Mouse (Mus musculus) lung, postnatal 0 days (tissue): ENCODE measurements around the gene Srgap2. TPM values are rescaled to one million over a fixed set of nuclear protein-coding genes. Genes with fewer than 3 reads are reported as not detected.

Experiments
- ATAC-seq: fragments of 200-750 bp; cut with Nextera tagmentation; 2 replicates; pipeline ENCODE4 v1.8.0; 2017; ENCODE audit warnings: moderate library complexity
- DNase-seq: peaks from one replicate; pipeline ENCODE4 v3.0.0-alpha.2; 2016; ENCODE audit warnings: low spot score
- H3K27ac ChIP-seq: fragments of 300-500 bp; sonication (generic); 2 replicates; pipeline ENCODE4 v1.5.1; 2014; ENCODE audit warnings: antibody characterized with exemption, mild to moderate bottlenecking, low read length, mixed read lengths
- H3K27me3 ChIP-seq: fragments of 300-500 bp; sonication (generic); replicated peaks from 2 replicates; pipeline ENCODE4 v1.6.1; 2014; ENCODE audit warnings: low read length, mixed read lengths; ENCODE audit not compliant: insufficient read depth
- H3K36me3 ChIP-seq: fragments of 300-500 bp; sonication (generic); 2 replicates; pipeline ENCODE4 v1.6.1; 2014; ENCODE audit warnings: low read length, mixed read lengths; ENCODE audit not compliant: insufficient read depth
- H3K4me1 ChIP-seq: fragments of 300-500 bp; sonication (generic); 2 replicates; pipeline ENCODE4 v1.6.1; 2014; ENCODE audit warnings: antibody characterized with exemption, low read depth, low read length, mixed read lengths; ENCODE audit not compliant: insufficient read depth
- H3K4me2 ChIP-seq: fragments of 300-500 bp; sonication (generic); replicated peaks from 2 replicates; pipeline ENCODE4 v1.6.1; 2014; ENCODE audit warnings: low read depth, mild to moderate bottlenecking, low read length, moderate library complexity, mixed read lengths
- H3K4me3 ChIP-seq: fragments of 300-500 bp; sonication (generic); 2 replicates; pipeline ENCODE4 v1.5.1; 2014; ENCODE audit warnings: low read depth, low read length
- H3K9ac ChIP-seq: fragments of 300-500 bp; sonication (generic); replicated peaks from 2 replicates; pipeline ENCODE4 v1.6.1; 2014; ENCODE audit warnings: low read depth, mild to moderate bottlenecking
- H3K9me3 ChIP-seq: fragments of 300-500 bp; sonication (generic); 2 replicates; pipeline ENCODE4 v1.6.1; 2016; ENCODE audit warnings: low read length, mixed read lengths
- CTCF ChIP-seq: IDR thresholded peaks from 2 replicates; pipeline ENCODE4 v1.5.1; 2016; ENCODE audit warnings: antibody characterized with exemption, mild to moderate bottlenecking
- EP300 ChIP-seq: IDR thresholded peaks from 2 replicates; pipeline ENCODE4 v1.6.1; 2016; ENCODE audit warnings: antibody characterized with exemption, mild to moderate bottlenecking, control low read depth
- WGBS: fragments of 180-500 bp; shearing (Covaris S2); extraction: QIAGEN DNeasy Blood & Tissue Kit; methylation state at CpG from one replicate; pipeline ENCODE4 v1.1.7; 2014; 5-methylcytosine and 5-hydroxymethylcytosine counted together
- polyA plus RNA-seq: library from polyadenylated mRNA; unstranded; fragments of >200 nt; fragmentation: Nextera tagmentation; extraction: Ambion mirVana; gene quantifications from 2 replicates; pipeline ENCODE4 v1.2.1, GENCODE M21; 2015

Gene Srgap2
- polyA plus RNA-seq, 1 experiment from 2014 or later: 9.5 TPM

DNA sequence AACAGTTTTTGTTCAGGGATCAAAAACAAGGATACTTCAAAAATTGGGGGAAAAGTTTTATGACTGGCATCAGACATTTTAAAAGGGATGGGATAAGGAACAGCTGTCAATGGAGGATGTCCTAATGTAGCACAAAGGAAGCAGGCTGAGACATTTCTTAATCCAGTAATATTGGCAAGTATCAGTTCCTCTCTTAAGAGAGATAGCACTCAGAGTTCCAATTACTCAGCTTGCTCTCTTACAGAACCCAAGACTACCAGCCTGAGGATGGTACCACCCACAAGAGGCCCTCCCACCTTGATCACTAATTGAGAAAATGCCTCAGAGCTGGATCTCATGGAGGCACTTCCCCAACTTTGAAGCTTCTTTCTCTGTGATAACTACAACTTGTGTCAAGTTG, 33.3 kb upstream of the Srgap2 start:
- no peaks in the 10 kb centered on the region for H3K27me3 ChIP-seq
- H3K4me2 ChIP-seq: no peak overlapping the region
- H3K9me3 ChIP-seq: no peaks in the 10 kb centered on the region
- H3K4me1 ChIP-seq: no peaks in the 10 kb centered on the region
- ATAC-seq (no peak), DNase-seq (no peak)
- no peaks in the 10 kb centered on the region for H3K36me3 ChIP-seq
- H3K4me3 ChIP-seq: no peak overlapping the region
- no peak overlapping the region for H3K27ac ChIP-seq
- no peak for TF ChIP-seq EP300
- no peak for TF ChIP-seq CTCF
- no peak overlapping the region for H3K9ac ChIP-seq

DNA sequence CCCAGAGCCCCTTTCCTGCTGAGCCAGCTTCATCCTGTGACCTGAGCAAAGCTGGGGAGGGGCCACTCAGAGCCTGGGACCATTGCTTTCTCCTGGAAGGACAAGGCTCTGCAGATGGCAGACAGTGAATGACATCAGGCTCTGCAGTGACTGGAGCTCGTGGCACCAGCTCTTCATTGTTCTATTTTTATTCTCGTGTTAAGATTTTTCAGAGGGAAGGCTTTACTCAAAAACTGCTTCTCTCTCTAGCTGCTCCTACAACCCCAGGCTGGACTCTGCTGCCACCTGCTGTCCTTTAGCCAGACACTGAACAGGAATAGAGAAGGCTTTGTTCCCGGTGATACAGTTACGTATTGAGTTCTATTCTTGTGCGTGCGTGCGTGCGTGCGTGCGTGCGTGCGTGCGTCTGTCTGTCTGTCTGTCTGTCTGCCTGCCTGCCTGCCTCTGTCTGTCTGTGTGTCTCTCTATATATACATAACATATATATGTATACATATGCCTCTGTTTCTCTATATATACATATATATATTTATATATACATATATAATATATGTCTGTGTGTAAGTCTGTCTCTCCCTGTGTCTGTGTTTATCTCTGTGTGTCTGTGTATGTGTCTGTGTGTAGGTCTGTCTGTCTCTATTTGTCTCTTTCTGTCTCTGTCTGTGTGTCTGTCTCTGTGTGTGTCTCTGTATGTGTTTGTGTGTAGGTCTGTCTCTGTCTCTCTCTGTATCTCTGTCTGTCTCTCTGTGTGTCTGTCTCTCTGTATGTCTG, 28.1 kb upstream of the Srgap2 start:
- H3K27me3 ChIP-seq: no peaks in the 10 kb centered on the region
- H3K4me3 ChIP-seq: no peak overlapping the region
- no peak overlapping the region for H3K27ac ChIP-seq
- 3% methylated on average over 13 of the region's 13 CpGs for WGBS
- TF ChIP-seq CTCF (peak; percentile 97), EP300 (no peak)
- no peaks in the 10 kb centered on the region for H3K36me3 ChIP-seq
- no peaks in the 10 kb centered on the region for H3K9me3 ChIP-seq
- no peaks in the 10 kb centered on the region for H3K4me1 ChIP-seq
- no peak overlapping the region for H3K4me2 ChIP-seq
- ATAC-seq: peak; percentile 94
- DNase-seq: peak; percentile 94
- no peak overlapping the region for H3K9ac ChIP-seq

DNA sequence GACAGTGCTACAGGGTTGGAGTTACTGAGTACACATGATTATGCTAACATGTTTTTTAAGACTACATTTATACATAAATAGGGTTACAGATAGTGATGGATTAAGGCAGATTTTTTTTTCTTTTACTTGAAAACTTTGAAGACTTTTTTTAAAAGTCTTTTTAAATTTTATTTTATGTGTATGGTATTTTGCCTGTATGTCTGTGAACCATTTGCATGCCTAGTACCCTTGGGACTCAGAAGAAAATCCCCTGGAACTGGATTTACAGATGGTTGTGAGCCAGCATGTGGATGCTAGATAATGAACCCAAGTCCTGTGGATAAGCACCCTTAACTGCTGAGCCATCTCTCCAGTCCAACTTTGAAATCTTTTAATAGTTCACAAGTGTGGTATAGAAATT, 26.3 kb upstream of the Srgap2 start:
- TF ChIP-seq EP300: no peak
- no peak for TF ChIP-seq CTCF
- H3K4me3 ChIP-seq: no peak overlapping the region
- no peak for DNase-seq
- no peaks in the 10 kb centered on the region for H3K27me3 ChIP-seq
- H3K4me2 ChIP-seq: no peak overlapping the region
- H3K9ac ChIP-seq: no peak overlapping the region
- H3K36me3 ChIP-seq: no peaks in the 10 kb centered on the region
- no peak overlapping the region for H3K27ac ChIP-seq
- H3K4me1 ChIP-seq: no peaks in the 10 kb centered on the region
- ATAC-seq: no peak
- no peaks in the 10 kb centered on the region for H3K9me3 ChIP-seq

DNA sequence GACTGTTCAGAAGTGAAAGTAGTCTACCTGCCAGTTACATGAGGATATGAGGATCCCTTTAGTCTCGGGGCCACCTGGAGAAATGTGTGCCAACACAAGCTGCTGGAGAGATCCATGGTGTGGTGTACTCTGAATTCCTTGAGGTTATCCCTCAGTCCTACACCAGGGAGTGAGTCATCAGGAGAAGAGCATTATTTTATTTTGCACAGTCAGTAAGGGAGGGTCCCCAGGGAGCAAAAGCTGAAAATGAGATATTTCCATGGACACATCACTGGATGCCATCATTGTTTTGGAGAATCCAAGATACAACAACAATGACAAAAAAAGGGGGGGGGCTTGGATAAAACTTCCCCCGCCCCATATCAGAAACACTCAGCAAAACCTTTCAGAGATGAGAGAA, 24.8 kb upstream of the Srgap2 start:
- no peak for DNase-seq
- Histone ChIP-seq H3K9ac (no peak overlapping the region), H3K4me1 (no peaks in the 10 kb centered on the region), H3K4me2 (no peak overlapping the region), H3K27ac (no peak overlapping the region), H3K27me3 (no peaks in the 10 kb centered on the region), H3K9me3 (no peaks in the 10 kb centered on the region), H3K4me3 (no peak overlapping the region), H3K36me3 (no peaks in the 10 kb centered on the region)
- TF ChIP-seq CTCF (no peak), EP300 (no peak)
- WGBS: 83% methylated on average over 2 of the region's 2 CpGs
- no peak for ATAC-seq

DNA sequence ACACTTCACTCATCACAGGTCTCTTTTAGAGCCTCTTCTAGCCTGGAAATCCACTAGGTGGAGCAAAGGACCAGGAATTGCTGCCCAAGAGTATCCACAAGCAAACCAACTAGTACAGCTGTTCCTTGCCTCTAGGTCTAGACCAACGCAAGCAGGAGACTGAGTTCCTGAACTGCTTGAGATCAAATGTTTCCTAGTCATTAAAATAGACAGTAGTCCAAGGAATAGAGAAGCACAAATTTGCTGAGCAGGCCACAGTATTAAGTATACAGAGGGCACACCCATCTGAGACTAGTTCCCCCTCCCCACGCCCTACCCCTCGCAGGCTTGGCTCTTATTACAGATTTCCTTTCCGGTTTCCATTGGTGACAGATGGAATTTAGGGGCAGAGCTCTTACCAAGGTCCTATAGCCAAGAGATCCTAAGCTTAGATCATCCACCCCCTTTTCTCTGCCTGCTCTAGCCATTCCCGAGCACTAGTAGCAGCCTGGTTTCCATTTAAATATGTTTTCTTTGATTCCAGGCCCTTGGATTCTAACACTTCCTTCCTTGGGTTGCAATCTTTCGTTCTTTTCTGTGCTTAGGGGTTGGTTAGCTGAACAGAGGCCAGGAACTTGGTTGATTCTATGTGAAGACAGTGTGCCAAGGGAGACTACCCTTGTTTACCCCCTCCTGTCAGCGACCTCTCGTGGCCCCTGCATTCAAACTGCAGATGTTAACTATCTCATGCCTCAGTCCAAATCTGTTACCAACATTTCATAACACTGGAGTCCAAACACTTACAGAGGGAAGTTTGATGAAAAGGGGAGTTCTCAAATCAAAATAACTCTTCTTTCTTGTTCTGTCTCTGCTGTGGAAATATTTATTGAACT, 21.6 kb upstream of the Srgap2 start:
- TF ChIP-seq EP300 (no peak), CTCF (peak; percentile 71)
- Histone ChIP-seq H3K27ac (no peak overlapping the region), H3K4me2 (no peak overlapping the region), H3K9ac (no peak overlapping the region), H3K4me1 (no peaks in the 10 kb centered on the region), H3K9me3 (no peaks in the 10 kb centered on the region), H3K36me3 (no peaks in the 10 kb centered on the region), H3K27me3 (no peaks in the 10 kb centered on the region), H3K4me3 (no peak overlapping the region)
- WGBS: 29% methylated on average over 8 of the region's 8 CpGs
- DNase-seq (peak; percentile 72), ATAC-seq (peak; percentile 70)

DNA sequence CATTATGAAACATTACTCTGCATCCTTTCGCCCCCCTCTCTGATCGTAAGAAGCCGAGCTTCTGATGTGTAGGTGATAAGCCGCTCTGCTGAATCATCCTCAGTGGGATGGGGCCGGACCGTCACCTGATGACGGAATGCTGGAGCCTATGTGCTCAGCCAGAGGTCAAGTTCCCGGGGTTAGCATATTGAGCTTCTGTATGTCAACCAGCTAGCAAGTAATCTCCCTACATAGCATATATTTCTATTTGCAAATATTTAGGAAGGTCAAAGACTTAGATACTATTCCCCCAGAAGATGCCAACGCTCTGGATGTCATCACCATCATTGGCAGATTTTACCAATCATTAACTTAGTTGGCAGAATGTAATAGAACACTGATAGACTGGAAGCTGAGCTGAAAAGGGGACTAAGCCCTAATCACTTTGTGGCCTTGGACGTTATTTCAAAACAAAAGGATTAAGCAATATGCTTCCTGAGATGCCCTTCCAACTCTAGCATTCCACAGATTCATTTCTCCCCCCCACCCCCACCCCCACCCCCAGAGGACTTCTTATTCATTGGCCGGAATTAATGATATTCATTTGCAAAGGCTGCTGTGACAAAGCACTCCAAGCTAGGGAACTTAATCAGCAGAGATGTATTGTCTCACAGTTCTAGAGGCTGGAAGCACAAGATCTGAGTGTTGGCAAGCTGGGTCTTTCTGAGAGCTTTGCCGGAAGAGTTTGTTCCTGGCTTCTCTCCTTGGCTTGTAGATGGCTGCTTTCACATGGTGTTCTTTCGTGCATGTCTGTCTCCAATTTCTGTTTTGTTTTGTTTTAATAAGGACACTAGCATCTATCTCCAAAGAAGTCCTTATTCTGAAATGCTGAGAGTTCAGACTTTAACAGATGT, 19.9 kb upstream of the Srgap2 start:
- Histone ChIP-seq H3K27ac (no peak overlapping the region), H3K36me3 (no peaks in the 10 kb centered on the region), H3K4me2 (no peak overlapping the region), H3K4me3 (no peak overlapping the region), H3K4me1 (no peaks in the 10 kb centered on the region), H3K9me3 (no peaks in the 10 kb centered on the region), H3K9ac (no peak overlapping the region), H3K27me3 (no peaks in the 10 kb centered on the region)
- TF ChIP-seq CTCF: no peak
- DNase-seq (no peak), ATAC-seq (no peak)
- WGBS: 60% methylated on average over 13 of the region's 13 CpGs
